Mouse (Mus musculus) MEL-GATA-1-ER (cell line): ENCODE data around the gene Ccn2.

Source experiments
- DNase-seq: peaks from one replicate; pipeline ENCODE4 v3.0.0-alpha.2; 2012; ENCODE audit warnings: low read depth; ENCODE audit errors: extremely low read depth

The Ccn2 gene

DNA sequence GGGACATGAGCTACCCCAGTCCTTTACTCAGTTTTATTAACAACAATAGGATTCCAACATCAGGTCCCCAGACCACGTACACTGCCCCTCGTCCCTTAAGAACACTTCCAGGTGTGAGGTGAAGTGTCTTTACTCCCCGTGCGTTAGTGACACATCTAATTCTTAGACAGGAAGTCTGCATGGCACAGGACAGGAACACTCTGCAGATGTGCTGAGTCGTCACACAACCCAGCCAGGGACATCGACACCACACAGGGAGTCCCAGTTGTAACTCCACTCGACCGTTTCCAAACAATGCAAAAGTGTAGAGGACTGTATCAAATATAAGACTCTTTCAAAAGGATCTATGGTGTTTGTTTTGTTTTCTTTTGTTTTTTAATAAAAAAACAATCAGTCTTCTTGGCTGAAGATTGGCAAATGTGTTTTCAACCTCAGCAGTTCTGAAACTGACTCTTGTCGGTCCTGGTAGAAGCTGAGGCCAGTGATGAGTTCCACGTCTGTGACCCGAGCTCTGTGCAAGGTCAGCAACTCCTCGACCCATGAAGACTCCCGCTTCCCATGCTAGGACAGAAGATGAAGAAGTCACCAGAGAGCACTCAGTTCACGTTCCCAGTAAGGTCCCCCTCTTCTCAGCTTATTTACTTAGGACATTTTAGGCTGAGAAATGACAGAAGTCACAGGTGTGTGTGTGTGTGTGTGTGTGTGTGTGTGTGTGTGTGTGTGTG is 46.3 kb downstream of the Ccn2 start:
- DNase-seq = no peak

DNA sequence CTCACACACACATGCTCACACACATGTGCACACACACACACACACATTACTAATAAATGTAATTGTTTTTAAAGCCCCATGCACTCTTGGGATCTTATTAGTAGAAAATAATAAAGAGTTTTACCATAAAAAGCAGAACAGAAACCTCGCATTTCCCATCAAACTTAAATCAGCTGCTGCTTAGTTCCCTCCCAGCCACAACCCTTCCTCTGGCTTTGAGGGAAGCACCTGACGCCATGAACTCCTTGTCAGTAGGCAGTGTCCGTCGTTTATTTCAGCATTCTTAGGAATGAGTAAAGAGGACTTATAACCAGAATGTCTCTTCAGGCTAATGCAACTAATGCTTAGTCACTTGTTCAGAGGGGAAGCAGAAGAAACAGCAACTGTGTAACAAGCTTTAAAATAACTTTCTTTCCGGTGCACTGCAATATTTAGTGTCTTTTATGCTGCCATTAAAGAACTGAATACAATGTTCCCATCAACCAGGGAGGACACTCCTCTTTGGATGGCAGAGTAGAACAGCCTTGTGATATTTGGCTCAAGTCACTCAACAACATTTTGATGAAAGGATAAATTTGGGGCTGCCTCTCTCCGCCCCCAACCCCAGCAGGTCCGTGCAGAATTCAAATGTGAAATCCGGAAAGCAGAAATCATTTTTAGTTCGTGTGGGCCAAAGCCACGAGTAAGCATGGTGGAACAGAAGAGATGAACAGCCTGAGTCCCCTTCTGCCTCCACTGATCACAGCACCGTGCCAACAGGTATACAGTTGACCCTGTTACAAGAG is 47.7 kb downstream of the Ccn2 start:
- no peak for DNase-seq

DNA sequence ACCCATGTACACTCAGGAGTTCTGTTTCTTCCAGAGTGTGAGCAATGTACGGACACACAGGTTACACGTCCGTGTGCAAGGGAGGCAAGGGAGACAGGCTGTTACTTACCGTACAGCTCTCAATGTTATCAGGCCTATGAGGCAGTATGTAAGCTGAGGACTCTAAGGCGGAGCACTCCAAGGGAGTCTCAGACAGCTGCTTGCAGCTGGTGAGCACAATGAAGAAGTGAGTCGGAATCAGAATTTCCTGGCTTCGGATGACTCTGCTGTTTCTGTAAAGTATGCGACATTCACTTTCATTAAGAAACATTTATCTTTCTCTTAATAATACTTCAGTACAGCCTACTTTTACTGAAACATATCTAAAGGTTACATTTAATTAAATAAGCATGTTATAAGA is 49.9 kb downstream of the Ccn2 start:
- DNase-seq = no peak
